Mouse (Mus musculus) gastrocnemius, postnatal 10 days (tissue): ENCODE data around the gene Ank2. TPM values are rescaled to one million over a fixed set of nuclear protein-coding genes. Genes with fewer than 3 reads are reported as not detected.
A peak's percentile ranks its signal among the peaks of the same experiment; 100 is the strongest.
"Not testable (repeated sequence)": the region's sequence is repeated elsewhere in the genome, so short reads cannot be mapped to it uniquely, and the experiment has no call there.

Experiments
- DNase-seq: peaks from one replicate; pipeline ENCODE4 v3.0.0; 2021; ENCODE audit warnings: mixed read lengths
- total RNA-seq, 2 experiments: library from RNA; stranded (reverse); gene quantifications; 2 replicates each; pipeline ENCODE4 v1.2.3; 2021

Gene Ank2
- total RNA-seq, 2 experiments from 2014 or later: 136 to 145 TPM

GRCm38 (mm10) chr3:127355252-127355651, 143.9 kb downstream of the Ank2 start:
- DNase-seq: no peak

DNA sequence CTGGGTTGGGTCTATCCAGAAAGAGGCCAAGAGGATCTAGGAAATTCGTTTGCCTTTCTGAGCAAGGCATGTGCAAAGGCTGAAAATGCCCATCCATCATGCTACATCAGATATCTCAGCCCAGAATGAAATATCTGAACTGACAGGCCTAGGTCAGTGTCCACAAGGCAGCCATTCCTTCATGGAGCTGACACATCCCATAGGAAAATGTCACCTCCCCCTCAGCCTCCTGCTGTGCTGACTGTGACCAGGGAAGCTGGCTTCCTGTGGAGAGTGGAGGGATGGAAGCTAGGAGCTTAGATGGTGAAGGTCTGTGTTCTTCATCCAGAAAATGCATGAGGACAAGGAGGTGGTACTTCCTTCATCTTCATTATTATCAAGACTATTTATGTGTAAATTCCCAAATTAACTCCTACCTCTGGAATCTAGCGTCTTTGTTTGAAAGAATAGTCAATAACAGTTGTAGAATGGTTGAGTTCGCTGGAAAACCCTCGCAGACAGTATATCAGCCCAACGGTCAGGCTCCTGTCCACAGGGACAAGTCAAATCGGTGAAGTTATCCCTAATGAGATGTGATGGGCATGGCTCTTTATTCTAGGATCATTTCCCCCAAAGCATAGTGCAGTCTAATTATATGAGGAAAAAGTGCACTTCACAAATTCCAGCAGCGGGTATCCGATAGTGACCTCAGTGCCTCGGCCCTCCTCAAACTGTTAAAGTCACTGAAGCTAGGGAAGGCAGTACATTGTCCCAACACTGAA, 148.4 kb downstream of the Ank2 start:
- no peak for DNase-seq

GRCm38 (mm10) chr3:127348926-127349325, 150.2 kb downstream of the Ank2 start:
- DNase-seq: no peak

DNA sequence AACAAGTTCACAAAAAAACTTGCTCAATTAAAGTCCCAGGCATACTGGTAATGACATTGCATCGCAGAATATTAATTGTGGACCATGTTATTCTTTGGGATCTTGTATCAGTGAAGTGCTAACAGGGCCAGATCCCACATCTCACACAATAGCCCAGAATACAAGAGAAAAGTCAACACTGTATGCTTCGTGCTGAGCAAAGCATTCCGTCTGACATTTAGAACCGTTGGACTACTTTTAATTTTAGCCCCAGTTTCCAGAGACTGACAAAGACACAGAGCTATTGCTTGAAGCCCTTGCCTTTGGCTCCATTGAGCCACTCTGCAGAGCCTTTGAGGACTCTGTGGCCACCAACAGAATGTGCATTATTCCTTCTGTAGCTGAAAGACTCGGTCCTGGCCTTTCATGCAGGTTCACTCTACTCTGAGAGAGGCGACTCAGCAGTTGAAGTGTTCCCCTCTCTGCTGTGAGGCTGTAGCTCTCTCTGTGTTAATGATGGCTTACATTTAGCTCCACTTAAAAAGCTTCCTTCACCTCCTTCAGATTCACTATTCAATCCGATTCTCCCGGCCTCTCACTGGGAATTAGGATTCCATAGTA, 153.2 kb downstream of the Ank2 start:
- DNase-seq: no peak

- DNase-seq: no peak
Measured at GRCm38 (mm10) chr3:127341300-127341699, 157.8 kb downstream of the Ank2 start.

DNA sequence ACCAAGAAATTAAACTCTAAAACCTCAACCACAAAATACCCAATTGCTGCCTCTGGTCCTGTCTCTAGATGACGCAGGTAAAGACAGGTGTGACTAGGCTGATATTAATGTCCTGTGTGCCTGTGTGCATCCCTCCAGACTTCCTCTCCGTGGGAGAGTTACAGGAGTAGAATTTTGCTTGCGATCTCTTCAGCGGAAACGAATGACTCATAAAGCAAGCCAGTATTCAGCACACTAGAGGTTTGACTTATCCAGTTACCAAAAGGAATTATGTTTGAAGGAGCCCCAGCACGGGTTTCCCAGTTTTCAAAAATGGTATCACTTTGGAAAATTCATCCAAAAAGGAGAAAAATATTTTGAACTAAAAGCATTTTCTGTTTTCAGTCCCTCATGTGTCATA, 164.3 kb downstream of the Ank2 start:
- DNase-seq: no peak

DNA sequence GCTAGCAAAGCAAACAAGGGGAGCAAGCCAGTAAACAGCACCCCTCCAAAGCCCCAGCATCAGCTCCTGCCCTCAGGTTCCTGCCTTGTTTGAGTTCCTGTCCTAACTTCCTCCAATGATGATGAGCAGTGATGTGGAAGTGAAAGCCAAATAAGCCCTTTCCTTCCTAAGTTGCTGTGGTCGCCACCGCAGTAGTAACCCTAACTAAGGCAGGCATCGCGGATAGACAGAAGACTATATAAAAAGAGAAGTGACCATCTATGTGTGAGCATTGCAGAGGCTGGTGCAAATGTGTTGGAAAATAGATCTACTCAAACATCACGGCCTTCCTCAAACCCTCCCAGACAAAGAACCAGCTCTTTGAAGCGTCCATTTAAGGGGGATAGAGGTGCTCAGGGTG, 167.6 kb downstream of the Ank2 start:
- DNase-seq: no peak

DNA sequence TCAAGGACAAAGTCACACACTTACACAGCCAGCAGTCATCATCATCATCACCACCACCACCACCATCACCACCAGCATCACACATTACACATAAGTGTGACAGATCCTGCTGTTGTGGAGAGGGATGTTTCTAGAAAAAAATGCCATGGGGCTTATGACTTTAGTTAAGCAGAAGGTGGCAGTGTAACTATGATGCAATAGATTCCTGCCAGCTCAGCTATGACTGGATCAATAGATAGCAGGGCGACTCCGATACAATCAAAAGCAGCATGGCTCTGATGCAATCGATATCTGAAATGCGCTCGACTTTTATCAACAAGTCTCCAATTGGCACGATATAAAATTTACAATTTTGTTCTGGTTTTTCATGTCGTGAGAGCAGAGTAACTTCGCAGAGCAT, 172.8 kb downstream of the Ank2 start:
- DNase-seq: no peak

DNA sequence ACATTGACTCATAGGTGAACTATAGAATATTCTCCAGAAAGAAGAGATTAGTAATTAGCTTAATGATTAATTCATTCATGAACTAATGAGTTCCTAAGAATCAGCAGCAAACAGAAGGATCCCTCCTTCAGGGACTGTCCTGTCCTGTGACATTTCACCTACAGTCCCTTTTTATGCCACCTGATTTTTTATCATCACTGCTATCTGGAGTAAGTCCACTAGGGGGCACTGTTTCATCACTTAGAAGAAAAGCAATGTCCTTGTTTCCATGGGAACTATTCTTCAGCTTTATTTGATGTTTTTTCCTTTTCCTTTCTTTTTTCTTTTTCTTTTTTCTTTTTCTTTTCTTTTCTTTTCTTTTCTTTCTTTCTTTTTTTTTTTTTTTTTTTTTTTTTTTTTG, 176.3 kb downstream of the Ank2 start:
- peak; percentile 22 for DNase-seq

DNA sequence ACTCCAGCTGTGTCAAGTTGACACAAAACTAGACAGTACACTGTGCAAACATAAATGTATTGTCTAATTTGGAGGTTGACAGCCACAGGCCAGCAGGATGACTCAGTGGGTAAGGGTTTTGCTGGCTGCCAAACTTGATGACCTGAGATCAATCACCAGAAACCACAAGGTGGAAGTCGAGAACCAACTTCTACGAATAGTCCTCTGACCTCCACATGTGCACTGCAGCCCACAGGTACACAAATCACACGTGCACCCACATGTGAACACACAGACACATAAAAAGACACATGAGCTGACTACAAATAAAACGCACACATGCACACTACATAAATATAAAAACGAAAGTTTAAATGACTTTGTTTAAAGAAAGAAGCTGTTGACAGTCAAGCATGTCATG, 177.5 kb downstream of the Ank2 start:
- no peak for DNase-seq

GRCm38 (mm10) chr3:127321031-127321430, 178.1 kb downstream of the Ank2 start:
- not testable (repeated sequence) for DNase-seq

GRCm38 (mm10) chr3:127320311-127320710, 178.8 kb downstream of the Ank2 start:
- no peak for DNase-seq

DNA sequence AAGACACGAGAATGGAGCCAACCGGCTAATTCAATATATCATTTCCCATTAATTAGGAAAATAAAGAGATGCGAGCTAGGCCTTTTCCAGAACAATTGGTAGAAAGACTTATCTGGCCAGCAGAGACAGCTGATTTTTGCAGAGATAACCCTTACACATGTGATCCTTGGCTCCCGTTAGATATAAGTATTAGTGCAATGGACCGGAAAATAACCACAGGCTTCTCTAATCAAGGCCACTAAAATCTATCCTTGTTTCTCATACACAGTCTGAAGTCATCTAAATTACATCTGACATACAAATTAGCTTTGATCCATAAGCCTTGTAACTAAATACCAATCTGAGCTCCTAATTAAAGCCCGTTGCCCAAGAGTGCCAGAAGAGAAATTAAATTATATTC, 181.5 kb downstream of the Ank2 start:
- no peak for DNase-seq

DNA sequence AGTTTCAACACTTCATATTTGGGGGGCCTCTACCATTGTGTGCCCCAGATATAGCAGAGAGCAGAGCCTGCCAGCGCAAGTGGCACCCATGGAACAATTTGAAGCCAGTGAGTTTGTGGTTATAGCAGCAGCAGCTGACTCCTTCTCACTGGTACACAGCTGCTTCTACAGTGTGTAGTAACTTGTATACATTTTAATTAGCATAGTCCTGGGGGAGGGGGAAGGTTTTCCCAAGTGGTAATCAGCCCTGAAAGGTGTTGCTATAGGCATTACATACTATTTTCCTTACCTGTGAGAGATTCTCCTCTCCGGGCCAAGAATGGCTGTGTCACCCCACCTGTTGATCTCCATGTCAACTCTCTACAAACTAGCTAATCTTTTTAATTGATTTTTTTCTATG, 182.4 kb downstream of the Ank2 start:
- no peak for DNase-seq

DNA sequence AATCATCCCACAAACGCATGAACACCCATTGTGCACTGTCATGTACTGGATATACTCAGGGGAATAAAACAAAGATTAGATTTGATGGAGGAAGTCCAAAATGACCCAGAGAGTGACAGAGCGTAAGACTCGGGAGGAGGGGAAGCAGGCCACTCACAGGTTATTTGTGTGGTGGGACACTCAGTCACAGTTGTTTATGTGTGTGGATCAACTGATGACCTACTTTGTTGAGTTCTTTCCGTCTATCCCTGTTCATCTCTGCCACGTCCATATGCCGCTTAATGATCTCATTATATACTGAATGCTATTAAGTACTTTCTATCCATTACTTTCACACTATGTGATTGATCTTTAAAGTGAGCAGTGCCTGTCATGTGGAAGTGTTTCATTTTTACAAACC, 187.6 kb downstream of the Ank2 start:
- no peak for DNase-seq

- no peak for DNase-seq
Measured at GRCm38 (mm10) chr3:127310079-127310478, 189.1 kb downstream of the Ank2 start.

DNA sequence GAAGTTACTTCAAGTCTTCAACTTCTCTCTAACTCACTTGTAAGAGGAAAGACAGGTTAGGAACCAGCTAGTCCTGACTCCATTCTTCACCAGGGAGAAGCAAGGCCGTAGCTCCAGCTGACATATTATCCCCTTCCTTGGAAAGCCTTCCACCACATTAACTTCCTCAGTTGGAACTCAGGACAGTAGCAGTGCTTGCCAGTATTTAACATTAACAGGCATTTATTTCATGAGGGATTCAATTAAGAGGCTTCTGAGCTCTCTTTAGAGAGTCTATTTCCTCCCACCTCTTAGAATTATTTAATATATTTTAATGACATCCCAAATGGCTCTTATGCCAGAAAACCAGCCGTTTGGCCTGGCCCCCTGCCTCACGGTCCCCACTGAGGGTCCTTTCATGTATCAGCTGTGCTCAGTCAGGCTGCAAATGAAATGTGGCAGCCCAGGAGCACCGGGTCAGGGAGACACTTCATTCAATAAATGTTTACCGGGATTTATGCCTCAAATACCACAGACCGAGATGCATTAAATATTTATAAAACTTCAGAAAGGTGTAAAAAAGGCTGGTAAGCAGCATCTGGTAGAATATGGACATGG, 195.1 kb downstream of the Ank2 start:
- no peak for DNase-seq

GRCm38 (mm10) chr3:127303041-127303440, 196.1 kb downstream of the Ank2 start:
- DNase-seq: no peak

- no peak for DNase-seq
Measured at GRCm38 (mm10) chr3:127300790-127301189, 198.4 kb downstream of the Ank2 start.

DNA sequence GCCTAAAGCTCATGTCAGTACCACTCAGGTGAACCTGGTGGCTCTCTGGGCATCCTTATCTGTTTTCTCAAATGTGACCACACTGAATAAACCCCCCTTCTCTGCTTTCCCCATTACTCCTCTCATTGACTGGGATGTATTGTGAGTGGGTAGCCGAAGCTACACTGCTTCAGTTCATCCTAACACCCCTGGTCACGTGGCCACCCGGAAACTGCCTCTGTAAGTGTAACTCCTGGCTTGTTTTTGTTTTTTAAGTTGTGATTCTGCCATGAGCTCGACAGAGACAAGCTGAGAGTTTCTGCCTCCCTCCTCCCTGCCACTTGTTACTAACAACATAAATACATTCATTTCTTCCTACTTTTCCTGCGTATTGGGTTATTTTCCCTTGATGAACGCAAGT, 203.2 kb downstream of the Ank2 start:
- no peak for DNase-seq

DNA sequence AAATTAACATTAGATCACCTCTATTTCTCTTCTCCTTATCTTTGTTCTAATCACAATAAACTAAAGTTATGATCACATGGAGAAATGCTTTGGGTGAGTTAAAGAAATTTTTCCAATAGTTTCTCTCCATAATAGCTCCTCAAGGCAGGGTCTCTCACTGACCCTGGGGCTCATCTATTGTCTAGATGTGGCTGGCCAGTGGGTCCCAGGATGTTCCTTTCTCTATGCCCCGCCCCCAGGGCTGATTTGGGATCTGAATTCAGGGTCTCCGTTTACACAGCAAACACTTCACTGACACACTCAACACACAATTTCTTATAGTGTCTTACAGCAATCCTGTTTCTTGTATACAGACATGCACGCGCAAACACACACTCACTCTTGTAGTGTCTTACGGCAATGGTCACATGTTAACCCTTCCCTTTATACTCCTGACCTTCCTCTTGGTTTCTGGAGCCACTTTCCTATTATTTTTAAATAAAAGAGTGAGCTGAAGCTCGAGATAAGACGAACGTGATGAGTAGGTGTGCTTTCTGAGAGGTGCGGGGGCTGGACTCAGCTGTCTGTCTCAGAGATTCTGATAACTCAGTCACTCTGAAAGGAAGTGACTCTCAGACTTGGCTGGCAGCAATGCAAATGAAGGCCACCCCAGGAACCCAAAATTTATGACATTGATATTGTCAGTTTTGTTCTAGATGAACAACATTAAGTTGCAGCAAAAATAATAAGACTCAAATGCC, 204.4 kb downstream of the Ank2 start:
- no peak for DNase-seq

- DNase-seq: no peak
Measured at GRCm38 (mm10) chr3:127294079-127294478, 205.1 kb downstream of the Ank2 start.

GRCm38 (mm10) chr3:127293479-127293874, 205.7 kb downstream of the Ank2 start:
- no peak for DNase-seq
